Mouse (Mus musculus): ENCODE measurements around the gene Cacna2d1. TPM values are rescaled to one million over a fixed set of nuclear protein-coding genes. Genes with fewer than 3 reads are reported as not detected.

Cacna2d1 gene
- polyA plus RNA-seq, 1 experiment from 2014 or later: 38.6 TPM

- Histone ChIP-seq H3K9me3 (no peaks in the 10 kb centered on the region), H3K4me1 (peaks cover 3% of the 10 kb centered on the region; the same call in 1 of the 2 replicates), H3K27ac (replicated peaks) (no peak overlapping the region), H3K27me3 (no peaks in the 10 kb centered on the region), H3K9ac (replicated peaks) (no peak overlapping the region), H3K4me3 (no peak overlapping the region), H3K4me2 (replicated peaks) (no peak overlapping the region), H3K36me3 (no peaks in the 10 kb centered on the region)
- 44% methylated on average over 4 of the region's 4 CpGs for WGBS
- ATAC-seq (ENCODE audit: low FRiP score, low read depth): peak; percentile 85
These were observed 90.3 kb downstream of the Cacna2d1 start for GRCm38 (mm10) chr5:16024626-16025417.

DNA sequence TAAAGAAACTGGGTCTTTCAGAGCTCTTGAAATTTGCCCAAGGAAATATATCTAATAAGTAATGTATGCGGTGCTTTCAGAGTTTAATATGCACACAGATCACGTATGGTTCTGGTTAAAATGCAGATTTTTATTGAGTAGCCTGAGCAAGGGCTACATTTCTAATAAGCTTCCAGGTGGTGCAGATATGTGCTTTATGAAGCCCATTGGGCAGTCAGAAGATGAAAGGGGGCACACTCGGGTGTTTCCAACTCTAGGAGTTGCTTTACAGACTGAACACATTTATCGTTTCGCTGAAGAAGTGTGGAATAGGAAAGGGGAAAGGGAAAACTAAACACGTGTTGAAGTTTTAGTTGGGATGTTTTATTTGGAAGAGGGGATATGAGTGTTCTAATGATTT is 94.4 kb downstream of the Cacna2d1 start:
- Histone ChIP-seq H3K27me3 (no peaks in the 10 kb centered on the region), H3K36me3 (no peaks in the 10 kb centered on the region), H3K9me3 (no peaks in the 10 kb centered on the region), H3K4me3 (no peak overlapping the region), H3K27ac (replicated peaks) (0 out of 2 replicates have a peak overlapping the region, but pooled peaks have one; percentile 25), H3K9ac (replicated peaks) (no peak overlapping the region), H3K4me2 (replicated peaks) (no peak overlapping the region), H3K4me1 (peaks cover 3% of the 10 kb centered on the region; the same call in 1 of the 2 replicates)
- 69% methylated on average over 6 of the region's 6 CpGs for WGBS
- no peak for ATAC-seq (ENCODE audit: low FRiP score, low read depth)

- Histone ChIP-seq H3K4me3 (no peak overlapping the region), H3K9me3 (no peaks in the 10 kb centered on the region), H3K4me2 (replicated peaks) (no peak overlapping the region), H3K9ac (replicated peaks) (no peak overlapping the region), H3K36me3 (no peaks in the 10 kb centered on the region), H3K4me1 (peaks cover 3% of the 10 kb centered on the region; the same call in 1 of the 2 replicates), H3K27ac (replicated peaks) (peak overlapping the region; percentile 35; the same call in 1 of the 2 replicates), H3K27me3 (no peaks in the 10 kb centered on the region)
- WGBS: 37% methylated on average over 5 of the region's 5 CpGs
- ATAC-seq (ENCODE audit: low FRiP score, low read depth): no peak; the same call in 1 of the 2 replicates
These were observed 95.0 kb downstream of the Cacna2d1 start for GRCm38 (mm10) chr5:16029481-16029880.

DNA sequence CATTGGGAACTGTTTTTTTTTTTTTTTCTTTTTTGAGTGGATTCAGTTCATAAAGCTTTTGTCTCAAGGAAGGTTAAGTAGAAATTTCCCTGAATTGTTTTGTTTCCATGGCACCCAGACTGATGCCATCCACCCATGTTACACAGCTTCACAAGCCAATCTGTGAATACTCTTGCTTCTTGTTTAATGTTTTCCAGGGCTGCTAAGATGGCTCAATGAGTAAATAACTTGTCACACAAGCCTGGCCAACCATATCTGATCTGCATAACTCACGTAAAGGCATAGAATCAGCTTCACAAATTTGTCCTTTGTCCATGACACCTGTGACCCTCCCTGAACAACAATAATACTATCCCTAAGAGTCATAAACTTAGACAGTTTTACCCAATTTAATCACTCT is 99.1 kb downstream of the Cacna2d1 start:
- no peaks in the 10 kb centered on the region for H3K27me3 ChIP-seq
- no peaks in the 10 kb centered on the region for H3K36me3 ChIP-seq
- peaks cover 3% of the 10 kb centered on the region; the same call in 1 of the 2 replicates for H3K4me1 ChIP-seq
- no peak overlapping the region for H3K27ac ChIP-seq (replicated peaks)
- 46% methylated on average over 1 of the region's 1 CpGs for WGBS
- no peaks in the 10 kb centered on the region for H3K9me3 ChIP-seq
- no peak overlapping the region for H3K4me2 ChIP-seq (replicated peaks)
- no peak overlapping the region for H3K9ac ChIP-seq (replicated peaks)
- H3K4me3 ChIP-seq: no peak overlapping the region
- no peak for ATAC-seq (ENCODE audit: low FRiP score, low read depth)

- Histone ChIP-seq H3K36me3 (no peaks in the 10 kb centered on the region), H3K4me2 (replicated peaks) (no peak overlapping the region), H3K9me3 (no peaks in the 10 kb centered on the region), H3K4me1 (no peaks in the 10 kb centered on the region), H3K27me3 (no peaks in the 10 kb centered on the region), H3K9ac (replicated peaks) (no peak overlapping the region), H3K27ac (replicated peaks) (no peak overlapping the region), H3K4me3 (no peak overlapping the region)
- WGBS: 21% methylated on average over 1 of the region's 1 CpGs
- ATAC-seq (ENCODE audit: low FRiP score, low read depth): no peak
These were observed 100.8 kb downstream of the Cacna2d1 start for GRCm38 (mm10) chr5:16035259-16035658.

- Histone ChIP-seq H3K4me2 (replicated peaks) (no peak overlapping the region), H3K4me1 (no peaks in the 10 kb centered on the region; the same call in 1 of the 2 replicates), H3K9me3 (no peaks in the 10 kb centered on the region), H3K36me3 (no peaks in the 10 kb centered on the region), H3K9ac (replicated peaks) (no peak overlapping the region), H3K4me3 (no peak overlapping the region), H3K27me3 (no peaks in the 10 kb centered on the region), H3K27ac (replicated peaks) (no peak overlapping the region)
- ATAC-seq (ENCODE audit: low FRiP score, low read depth): no peak
- 88% methylated on average over 6 of the region's 6 CpGs for WGBS
These were observed 110.8 kb downstream of the Cacna2d1 start for GRCm38 (mm10) chr5:16045147-16045878.

DNA sequence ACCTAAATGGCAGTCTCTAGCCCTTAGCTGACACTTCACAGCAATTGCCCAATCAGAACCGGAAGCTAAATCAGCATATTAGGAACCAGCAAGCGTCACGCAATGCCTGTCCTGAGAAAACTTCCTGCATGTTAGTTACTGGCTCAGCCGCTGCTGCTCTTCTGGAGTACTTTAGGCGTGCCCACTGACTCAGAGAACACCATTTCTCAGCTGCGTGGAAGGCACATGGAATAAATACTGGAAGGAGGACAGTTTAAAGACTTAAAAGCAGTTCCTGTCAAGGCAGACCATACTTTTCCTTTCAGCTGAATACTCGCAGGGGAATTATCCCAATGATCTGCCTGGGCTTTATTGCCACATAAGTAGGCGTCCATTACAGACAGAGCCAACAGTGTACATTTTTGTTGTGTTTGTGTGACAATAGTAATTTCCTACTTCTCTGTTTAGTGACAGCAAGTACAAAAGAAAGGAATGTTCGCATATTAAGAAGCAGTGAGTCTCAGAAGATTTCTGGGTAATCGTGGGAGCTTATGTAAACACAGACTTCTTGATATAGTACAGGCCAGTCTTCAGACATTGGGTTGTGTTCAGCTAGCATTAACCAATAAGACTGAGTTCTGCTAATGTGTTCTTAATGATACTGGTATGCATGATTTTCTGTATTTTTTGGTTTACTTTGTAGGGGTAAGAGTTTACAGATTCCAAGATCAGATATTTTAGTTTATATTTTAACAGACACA is 113.1 kb downstream of the Cacna2d1 start:
- H3K4me2 ChIP-seq (replicated peaks): no peak overlapping the region
- no peaks in the 10 kb centered on the region for H3K36me3 ChIP-seq
- no peaks in the 10 kb centered on the region for H3K9me3 ChIP-seq
- no peak for ATAC-seq (ENCODE audit: low FRiP score, low read depth)
- no peaks in the 10 kb centered on the region for H3K27me3 ChIP-seq
- no peak overlapping the region for H3K9ac ChIP-seq (replicated peaks)
- H3K4me3 ChIP-seq: no peak overlapping the region
- 77% methylated on average over 10 of the region's 10 CpGs for WGBS
- H3K4me1 ChIP-seq: no peaks in the 10 kb centered on the region; the same call in 1 of the 2 replicates
- H3K27ac ChIP-seq (replicated peaks): no peak overlapping the region

- ATAC-seq (ENCODE audit: low FRiP score, low read depth): no peak
- H3K36me3 ChIP-seq: no peaks in the 10 kb centered on the region
- H3K4me2 ChIP-seq (replicated peaks): no peak overlapping the region
- no peak overlapping the region for H3K9ac ChIP-seq (replicated peaks)
- WGBS: 67% methylated on average over 2 of the region's 2 CpGs
- H3K4me1 ChIP-seq: peaks cover 2% of the 10 kb centered on the region; the same call in 1 of the 2 replicates
- H3K27me3 ChIP-seq: no peaks in the 10 kb centered on the region
- no peak overlapping the region for H3K27ac ChIP-seq (replicated peaks)
- no peaks in the 10 kb centered on the region for H3K9me3 ChIP-seq
- H3K4me3 ChIP-seq: no peak overlapping the region
These were observed 122.3 kb downstream of the Cacna2d1 start for GRCm38 (mm10) chr5:16056795-16057194.

DNA sequence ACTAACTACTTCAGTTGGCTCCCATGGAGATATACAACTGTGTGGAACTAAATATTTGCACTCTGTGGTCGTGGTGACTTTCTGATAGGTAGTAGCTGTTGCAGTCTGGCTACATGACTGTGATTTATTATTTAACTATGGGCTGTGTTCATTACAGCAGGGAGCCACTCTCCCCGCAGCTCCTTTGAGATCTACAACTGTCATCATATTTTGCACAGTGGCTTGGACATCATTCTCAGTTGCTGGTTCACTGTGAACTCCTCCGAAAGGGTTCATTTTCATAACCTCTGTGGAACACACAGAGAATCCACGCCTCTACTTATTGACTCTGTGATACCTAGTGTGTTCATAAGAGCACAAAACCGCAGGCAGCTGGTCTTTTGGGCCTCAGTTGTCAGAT is 128.3 kb downstream of the Cacna2d1 start:
- Histone ChIP-seq H3K9ac (replicated peaks) (no peak overlapping the region), H3K4me3 (no peak overlapping the region), H3K4me1 (peaks cover 7% of the 10 kb centered on the region), H3K27ac (replicated peaks) (peak overlapping the region; percentile 52), H3K4me2 (replicated peaks) (no peak overlapping the region), H3K9me3 (no peaks in the 10 kb centered on the region), H3K27me3 (no peaks in the 10 kb centered on the region), H3K36me3 (no peaks in the 10 kb centered on the region)
- WGBS: 45% methylated on average over 5 of the region's 5 CpGs
- ATAC-seq (ENCODE audit: low FRiP score, low read depth): peak; percentile 76

GRCm38 (mm10) chr5:16063273-16063672 is 128.8 kb downstream of the Cacna2d1 start:
- no peak overlapping the region for H3K4me2 ChIP-seq (replicated peaks)
- 0 out of 2 replicates have a peak, but pooled peaks have one; percentile 11 for ATAC-seq (ENCODE audit: low FRiP score, low read depth)
- H3K4me3 ChIP-seq: no peak overlapping the region
- no peak overlapping the region for H3K9ac ChIP-seq (replicated peaks)
- peaks cover 7% of the 10 kb centered on the region for H3K4me1 ChIP-seq
- H3K36me3 ChIP-seq: no peaks in the 10 kb centered on the region
- H3K27me3 ChIP-seq: no peaks in the 10 kb centered on the region
- H3K9me3 ChIP-seq: no peaks in the 10 kb centered on the region
- no peak overlapping the region for H3K27ac ChIP-seq (replicated peaks)

GRCm38 (mm10) chr5:16063949-16064348 is 129.5 kb downstream of the Cacna2d1 start:
- Histone ChIP-seq H3K9me3 (no peaks in the 10 kb centered on the region), H3K36me3 (no peaks in the 10 kb centered on the region), H3K27me3 (no peaks in the 10 kb centered on the region), H3K4me1 (peaks cover 7% of the 10 kb centered on the region), H3K4me2 (replicated peaks) (no peak overlapping the region), H3K4me3 (no peak overlapping the region), H3K27ac (replicated peaks) (peak overlapping the region; percentile 56; the same call in 1 of the 2 replicates), H3K9ac (replicated peaks) (no peak overlapping the region)
- WGBS: 75% methylated on average over 3 of the region's 3 CpGs
- no peak for ATAC-seq (ENCODE audit: low FRiP score, low read depth)

All from midbrain, embryonic 12.5 days (tissue).